Mouse (Mus musculus) leukemia stem cell, adult 10-12 weeks (primary cell): ENCODE measurements around the gene Slc27a2. TPM values are rescaled to one million over a fixed set of nuclear protein-coding genes. Genes with fewer than 3 reads are reported as not detected.

ENCODE experiments used
- polyA plus RNA-seq: library from polyadenylated mRNA; stranded (reverse); fragments of >175 nt; gene quantifications from 2 replicates; pipeline ENCODE4 v1.2.3, GENCODE M21; 2012; ENCODE audit warnings: low replicate concordance

Gene Slc27a2
- polyA plus RNA-seq, result 0.08 TPM in 1 of 2 replicates, not detected in the other

GRCm38 (mm10) chr2:126552357-126553290, at the start of gene Slc27a2:
Gene Slc27a2 (plus strand): TSS chr2:126552407.

GRCm38 (mm10) chr2:126619249-126619704, 67.1 kb downstream of the Slc27a2 start, which contains the start of gene Hdc:
Gene Hdc (minus strand): TSS chr2:126619299.

Other genes starting within 250 kb of the Slc27a2 start
- gene Atp8b4, start 51.7 kb upstream of the Slc27a2 start, polyA plus RNA-seq, result 0.11 TPM in 1 of 2 replicates, not detected in the other
- 1.8 and 1.9 TPM in 2 replicates for gene Hdc, start 66.9 kb downstream of the Slc27a2 start, polyA plus RNA-seq
- gene Gabpb1, start 123.9 kb downstream of the Slc27a2 start, polyA plus RNA-seq, result 3.5 and 4.8 TPM in 2 replicates
- gene Usp8, start 154.9 kb downstream of the Slc27a2 start, polyA plus RNA-seq, result 7.3 and 12.6 TPM in 2 replicates
- gene Usp50, start 231.1 kb downstream of the Slc27a2 start, polyA plus RNA-seq, result 0.14 TPM in 1 of 2 replicates, not detected in the other